Mouse (Mus musculus) cerebellum, adult 2 months (tissue): ENCODE measurements around the gene Naga.

Experiments
- CTCF ChIP-seq: fragments of 200-500 bp; IDR thresholded peaks from 2 replicates; pipeline ENCODE4 v1.5.1; 2011; ENCODE audit warnings: low read depth, mild to moderate bottlenecking, control low read depth, low read length, moderate library complexity, borderline replicate concordance; ENCODE audit not compliant: insufficient read depth
- POLR2A ChIP-seq: fragments of 200-500 bp; IDR thresholded peaks from 2 replicates; pipeline ENCODE4 v1.6.1; 2011; ENCODE audit warnings: low read length, control low read depth, borderline replicate concordance; ENCODE audit not compliant: insufficient read depth

DNA sequence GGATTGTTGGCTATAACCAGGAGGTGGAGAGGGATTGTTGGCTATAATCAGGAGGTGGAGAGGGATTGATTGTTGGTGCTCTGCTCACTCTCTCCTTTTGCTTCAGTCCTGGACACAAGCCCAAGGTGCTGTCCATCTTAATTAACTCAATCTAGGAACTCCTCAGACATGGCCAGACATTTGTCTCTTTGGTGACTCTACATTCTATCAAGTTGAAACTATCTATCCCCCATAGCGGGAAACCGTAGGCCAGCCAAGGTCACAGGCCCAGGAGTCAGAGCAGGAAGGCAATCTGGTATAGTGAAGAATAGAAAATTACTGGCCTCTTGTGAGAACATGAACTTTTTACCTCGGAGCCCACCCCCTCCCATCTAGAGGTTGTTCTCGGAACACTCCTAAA, 23.5 kb upstream of the Naga start:
- TF ChIP-seq CTCF (no peak), POLR2A (no peak)
